Mouse (Mus musculus) large intestine, adult 2 months (tissue): ENCODE data around the gene Lemd2. TPM values are rescaled to one million over a fixed set of nuclear protein-coding genes. Genes with fewer than 3 reads are reported as not detected.

ENCODE experiments used
- DNase-seq: peaks from one replicate; pipeline ENCODE4 v3.0.0-alpha.2; 2012; ENCODE audit warnings: low read depth, low spot score
- WGBS: fragments of 180-500 bp; shearing (Covaris S2); methylation state at CpG from one replicate; pipeline ENCODE4 v1.1.7; 2018; 5-methylcytosine and 5-hydroxymethylcytosine counted together
- polyA plus RNA-seq: library from polyadenylated mRNA; depleted of rRNA; stranded (reverse); fragments of >200 nt; gene quantifications from 2 replicates; pipeline ENCODE4 v1.2.3, GENCODE M21; 2012

The Lemd2 gene
- polyA plus RNA-seq, 1 experiment, result 49.6 TPM

- WGBS, result 37% methylated on average over 14 of the region's 14 CpGs
- no peak for DNase-seq
Measured at GRCm38 (mm10) chr17:27229710-27230454, 25.6 kb upstream of the Lemd2 start.

DNA sequence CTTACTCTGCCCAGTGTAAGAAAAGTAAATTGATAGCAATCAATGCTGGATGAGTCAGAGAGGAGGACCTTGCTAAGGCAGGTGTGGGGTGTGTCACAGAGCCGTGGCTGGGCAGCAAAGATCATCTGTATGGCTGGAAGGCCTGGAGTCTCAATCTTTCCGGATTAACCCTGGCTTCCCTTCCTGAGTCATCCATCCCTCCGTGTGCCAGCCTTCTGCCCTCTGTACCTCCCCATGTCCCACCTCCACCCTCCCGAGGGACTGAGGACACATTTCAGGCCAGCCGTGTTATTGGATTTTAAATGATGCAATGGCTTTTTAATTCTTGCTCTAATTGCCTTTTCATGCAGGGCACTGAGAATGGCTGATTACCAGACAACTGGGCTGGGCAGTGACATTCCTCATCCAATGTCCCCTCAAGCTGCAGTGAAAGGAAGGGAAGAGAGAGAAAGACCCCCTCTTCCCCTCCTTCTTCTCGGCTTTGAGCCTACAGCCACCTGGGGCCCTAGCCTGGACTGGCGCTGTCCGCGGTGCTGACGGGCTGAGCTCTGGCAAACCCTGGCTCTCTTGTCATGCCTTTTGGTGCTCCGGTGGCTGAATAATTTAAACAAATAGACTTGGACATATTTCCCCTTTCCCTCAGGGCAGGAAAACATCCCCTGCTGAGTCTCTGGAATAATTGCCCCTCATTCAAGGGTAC lies 24.1 kb upstream of the Lemd2 start:
- DNase-seq, result no peak
- 18% methylated on average over 11 of the region's 11 CpGs for WGBS

DNA sequence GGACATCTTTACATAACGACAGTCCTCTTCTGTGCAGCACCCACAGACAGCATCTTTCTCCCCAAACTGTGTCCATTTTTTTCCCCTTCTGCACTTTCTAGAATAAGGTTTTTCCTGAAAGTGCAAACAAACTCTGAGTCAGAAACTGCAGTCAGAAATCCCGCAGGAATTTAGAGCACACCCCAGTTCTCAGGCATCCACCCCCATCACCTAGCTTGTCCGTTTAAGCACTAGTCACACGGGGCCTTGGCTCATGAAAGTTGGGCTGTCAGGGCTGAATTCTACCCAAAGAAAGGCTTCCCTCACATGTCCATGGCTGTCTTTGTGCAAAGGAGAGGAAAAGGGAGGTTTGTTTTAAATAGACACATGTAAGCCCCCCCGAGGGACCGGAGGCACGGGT lies 23.0 kb upstream of the Lemd2 start:
- DNase-seq, result no peak
- WGBS, result 73% methylated on average over 7 of the region's 7 CpGs

DNA sequence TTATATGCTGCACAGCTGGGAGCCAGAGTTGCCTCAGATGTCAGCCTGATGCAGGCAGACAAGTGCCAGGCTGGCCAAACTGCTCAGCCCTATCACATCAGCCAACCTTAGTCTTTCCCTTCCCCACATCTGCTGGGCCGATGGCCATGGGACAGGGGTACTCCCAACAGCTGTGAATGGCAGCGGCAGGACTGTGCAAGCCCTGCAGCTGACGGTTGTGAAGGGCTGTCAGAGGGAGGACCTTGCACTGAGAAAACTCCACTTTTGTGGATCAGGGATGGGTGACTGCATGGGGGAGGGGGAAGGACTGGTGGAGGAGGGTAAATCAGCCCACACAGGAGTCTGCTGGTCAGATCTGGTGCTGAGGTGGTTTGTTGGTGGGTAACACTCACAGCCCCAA lies 22.4 kb upstream of the Lemd2 start:
- DNase-seq, result no peak
- WGBS, result 65% methylated on average over 3 of the region's 3 CpGs

DNA sequence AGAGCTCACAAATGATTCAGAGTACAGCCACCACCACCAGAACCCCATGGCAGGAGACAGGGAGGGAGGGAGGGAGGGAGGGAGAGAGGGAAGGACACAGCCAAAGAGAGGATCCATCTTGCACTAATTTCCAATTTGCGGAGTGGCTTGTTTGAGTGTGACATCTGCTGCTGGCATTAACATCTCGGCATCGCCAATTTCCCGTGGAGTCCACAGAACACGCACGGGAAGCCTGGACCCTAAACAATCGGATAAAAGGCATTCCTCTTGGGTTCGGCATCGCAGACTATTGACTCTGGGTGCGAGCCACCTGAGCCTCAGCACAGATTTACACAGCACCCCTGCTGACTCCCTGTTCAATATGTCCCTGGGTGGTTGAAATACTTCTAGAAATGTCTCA lies 21.5 kb upstream of the Lemd2 start:
- DNase-seq, result no peak
- 67% methylated on average over 10 of the region's 10 CpGs for WGBS

GRCm38 (mm10) chr17:27223821-27224220 lies 19.6 kb upstream of the Lemd2 start:
- no peak for DNase-seq
- 81% methylated on average over 6 of the region's 6 CpGs for WGBS

GRCm38 (mm10) chr17:27221562-27221961 lies 17.3 kb upstream of the Lemd2 start:
- 70% methylated on average over 16 of the region's 16 CpGs for WGBS
- no peak for DNase-seq

- DNase-seq, result no peak
- WGBS, result 53% methylated on average over 6 of the region's 6 CpGs
Measured at GRCm38 (mm10) chr17:27218916-27219315, 14.6 kb upstream of the Lemd2 start.

- no peak for DNase-seq
Measured at GRCm38 (mm10) chr17:27218364-27218763, 14.1 kb upstream of the Lemd2 start.

DNA sequence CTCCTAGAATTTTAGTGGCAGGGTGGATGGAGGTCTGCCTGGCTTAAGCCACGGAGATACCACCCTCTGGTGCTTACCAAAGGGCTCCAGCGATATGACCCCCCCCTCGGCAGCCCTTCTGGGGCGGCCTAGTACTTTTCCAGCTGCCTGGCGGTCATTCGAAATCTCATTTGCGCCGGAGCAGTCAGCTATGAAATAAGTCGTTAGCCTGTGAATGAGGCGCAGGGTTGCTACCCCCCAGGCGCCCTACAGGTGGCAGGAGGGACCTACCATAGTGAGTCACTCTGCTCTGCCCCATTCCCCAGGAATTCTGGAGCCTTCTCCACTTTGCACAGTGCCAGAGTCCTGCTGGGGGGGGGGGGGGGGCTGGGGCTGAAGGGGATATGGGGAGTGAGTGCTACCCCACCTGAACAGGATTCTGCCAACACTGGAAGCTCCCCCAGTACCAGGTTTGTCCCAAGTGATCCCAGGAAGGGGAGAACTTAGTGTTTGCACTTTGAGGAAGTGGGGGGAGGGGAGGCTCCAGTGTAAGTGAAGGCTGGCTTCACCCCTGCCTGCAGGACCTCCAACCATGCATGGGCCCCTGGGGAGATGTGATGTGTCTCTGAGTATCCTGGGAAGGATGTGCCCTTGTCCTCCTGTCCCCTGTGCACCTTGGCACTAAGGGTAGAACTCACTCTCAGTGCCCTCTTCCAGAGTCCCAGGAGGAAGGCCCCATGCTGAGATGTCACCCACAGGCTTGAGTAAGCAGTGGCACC lies 8.7 kb upstream of the Lemd2 start:
- WGBS, result 14% methylated on average over 11 of the region's 11 CpGs
- no peak for DNase-seq

More at GRCm38 (mm10) chr17:27218364-27218763, 14.1 kb upstream of the Lemd2 start:
- WGBS, result 48% methylated on average over 8 of the region's 8 CpGs

GRCm38 (mm10) chr17:27212006-27212405 lies 7.7 kb upstream of the Lemd2 start:
- no peak for DNase-seq
- 30% methylated on average over 6 of the region's 6 CpGs for WGBS

DNA sequence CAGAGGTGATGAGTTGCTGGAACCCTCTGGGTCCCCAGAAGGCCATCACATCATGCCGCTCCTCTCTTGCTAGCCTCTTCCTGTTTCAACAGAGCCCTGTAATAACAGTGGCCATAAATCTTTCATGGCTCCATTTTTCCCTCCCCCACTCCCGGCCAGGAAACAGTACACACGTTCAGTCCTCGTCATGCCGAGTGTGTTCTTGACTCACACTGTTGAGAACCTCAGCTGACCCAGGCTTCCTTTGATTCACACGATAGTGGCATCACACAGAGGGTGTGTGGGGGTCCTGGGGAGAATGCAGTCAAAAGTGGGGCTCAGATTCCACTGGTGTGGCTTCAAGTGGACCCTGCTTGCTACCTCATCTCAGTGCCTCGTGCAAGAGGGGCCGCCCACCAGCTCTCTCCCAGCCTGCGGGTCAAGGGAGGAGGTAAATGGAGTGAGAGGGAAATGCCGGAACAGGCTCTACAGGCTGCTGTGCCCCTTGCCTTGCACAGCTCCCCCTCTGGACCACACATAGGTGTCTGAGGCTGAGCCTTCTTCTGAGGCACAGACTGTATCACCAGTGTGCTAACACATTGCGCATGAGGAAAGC lies 2.9 kb upstream of the Lemd2 start:
- no peak for DNase-seq
- 29% methylated on average over 11 of the region's 11 CpGs for WGBS

GRCm38 (mm10) chr17:27203358-27204074 lies 753 bp downstream of the Lemd2 start:
- under 1% methylated on average over 74 of the region's 74 CpGs for WGBS
- no peak for DNase-seq

DNA sequence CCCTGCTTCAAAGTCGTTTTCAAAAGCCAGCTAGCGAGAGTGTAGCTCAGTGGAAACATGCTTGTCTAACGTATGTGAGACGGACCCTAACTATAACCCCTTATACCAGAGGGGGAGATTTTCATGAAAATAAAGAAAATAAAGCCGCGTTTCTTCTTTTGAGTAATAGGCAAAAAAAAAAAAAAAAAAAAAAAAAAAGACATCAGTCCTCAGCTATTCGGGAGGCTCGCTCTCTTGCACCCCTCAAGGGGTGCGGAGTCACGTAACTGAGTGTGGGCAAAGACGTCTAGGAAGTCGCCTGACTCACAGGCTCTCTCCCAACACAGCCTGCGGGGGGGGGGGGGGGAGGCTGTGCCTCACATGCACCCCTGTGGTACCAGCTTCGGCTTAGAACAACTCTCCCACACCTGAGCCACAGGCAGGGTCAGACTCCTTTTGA lies 1.3 kb downstream of the Lemd2 start:
- WGBS, result 49% methylated on average over 14 of the region's 14 CpGs
- DNase-seq, result no peak

GRCm38 (mm10) chr17:27201981-27202380 lies 2.3 kb downstream of the Lemd2 start:
- 85% methylated on average over 2 of the region's 2 CpGs for WGBS
- DNase-seq, result no peak

DNA sequence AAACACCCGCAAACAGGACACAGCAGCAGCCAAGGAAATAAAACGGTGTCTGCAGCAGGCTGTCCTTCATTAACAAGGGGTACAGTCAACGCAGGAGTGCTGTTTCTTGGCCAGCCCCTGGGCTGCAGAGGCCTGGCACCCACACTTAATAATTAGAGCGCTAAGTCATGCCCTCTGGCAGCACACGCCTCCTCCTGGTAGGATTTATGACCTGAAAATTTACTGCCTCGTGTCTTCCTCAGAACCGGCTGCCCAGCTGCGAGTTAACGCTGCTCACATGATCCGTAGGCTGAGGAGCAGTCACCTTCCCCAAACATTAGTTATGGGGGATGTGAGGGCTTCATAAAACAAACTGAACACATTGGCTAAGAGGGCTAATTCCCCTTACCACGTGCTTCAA lies 3.5 kb downstream of the Lemd2 start:
- 11% methylated on average over 11 of the region's 11 CpGs for WGBS
- no peak for DNase-seq

GRCm38 (mm10) chr17:27199864-27200263 lies 4.4 kb downstream of the Lemd2 start:
- 85% methylated on average over 7 of the region's 7 CpGs for WGBS
- DNase-seq, result no peak

DNA sequence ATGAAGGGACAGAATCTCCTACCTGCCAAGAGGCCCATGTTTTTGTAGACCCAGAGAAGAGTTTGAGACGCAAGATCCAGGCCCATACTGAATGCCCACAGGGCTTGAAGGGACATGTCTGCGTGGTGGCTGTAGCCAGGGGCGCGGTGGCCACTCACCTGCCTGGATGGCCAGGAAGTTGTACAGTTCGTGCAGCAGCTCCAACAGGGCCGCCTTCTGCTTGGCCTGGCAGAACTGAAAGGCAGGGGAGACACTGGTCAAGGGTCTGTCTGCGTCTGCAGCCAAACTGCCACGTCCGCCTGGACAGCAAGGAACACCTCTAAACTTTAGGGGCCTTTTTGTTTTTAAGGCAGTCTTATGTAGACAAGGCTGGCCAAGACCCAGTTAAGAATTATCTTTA lies 5.1 kb downstream of the Lemd2 start:
- WGBS, result 97% methylated on average over 9 of the region's 9 CpGs

DNA sequence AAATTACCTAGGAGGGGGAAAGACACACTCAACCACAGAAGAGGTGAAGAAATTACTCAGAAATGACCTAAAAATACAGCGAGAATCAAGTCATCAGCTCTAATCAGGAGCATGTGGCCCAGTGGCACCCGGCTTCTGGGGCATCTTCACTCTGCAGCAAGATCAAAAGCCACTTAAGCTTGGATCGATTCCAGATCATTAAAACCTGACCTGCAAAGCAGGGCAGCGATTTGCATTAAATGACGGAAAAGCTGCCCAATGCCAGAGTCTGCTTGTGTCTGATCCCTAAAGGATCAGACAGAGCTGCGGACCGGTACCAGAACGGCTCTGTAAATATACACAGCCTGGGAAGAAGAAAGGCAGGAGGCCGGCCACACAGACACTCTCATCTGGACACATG lies 8.1 kb downstream of the Lemd2 start:
- 74% methylated on average over 9 of the region's 9 CpGs for whole genome bisulfite sequencing
- DNase-seq, result no peak

More for the DNA sequence above, 5.1 kb downstream of the Lemd2 start:
- DNase-seq, result no peak
